Mouse (Mus musculus) midbrain, embryonic 16.5 days (tissue): ENCODE measurements at regions not wholly inside any gene's neighbourhood (a gene's known extent, or its start where the extent isn't known, plus 50 kb on each side); places are given as distances from the start of the nearest gene placed in this dataset.

Experiments
- ATAC-seq: fragments of 200-750 bp; cut with Nextera tagmentation; 2 replicates; pipeline ENCODE4 v1.8.0; 2017; ENCODE audit warnings: moderate TSS enrichment
- H3K27ac ChIP-seq: fragments of 300-500 bp; sonication (generic); 2 replicates; pipeline ENCODE4 v1.5.1; 2014; ENCODE audit warnings: mild to moderate bottlenecking, low read length, mixed read lengths
- H3K27me3 ChIP-seq: fragments of 300-500 bp; sonication (generic); 2 replicates; pipeline ENCODE4 v1.6.1; 2014; ENCODE audit warnings: low read depth, low read length, mixed read lengths; ENCODE audit not compliant: control insufficient read depth, insufficient read depth
- H3K36me3 ChIP-seq: fragments of 300-500 bp; sonication (generic); 2 replicates; pipeline ENCODE4 v1.6.1; 2014; ENCODE audit warnings: mild to moderate bottlenecking, low read length, moderate library complexity, mixed read lengths; ENCODE audit not compliant: control insufficient read depth, insufficient read depth
- H3K4me1 ChIP-seq: fragments of 300-500 bp; sonication (generic); 2 replicates; pipeline ENCODE4 v1.6.1; 2014; ENCODE audit warnings: mild to moderate bottlenecking, low read length, mixed read lengths; ENCODE audit not compliant: control insufficient read depth, insufficient read depth
- H3K4me2 ChIP-seq: fragments of 300-500 bp; sonication (generic); 2 replicates; pipeline ENCODE4 v1.6.1; 2014; ENCODE audit warnings: mild to moderate bottlenecking, low read length, mixed read lengths
- H3K4me3 ChIP-seq: fragments of 300-500 bp; sonication (generic); 2 replicates; pipeline ENCODE4 v1.5.1; 2014; ENCODE audit warnings: low read depth, mild to moderate bottlenecking, low read length, moderate library complexity, mixed read lengths
- H3K9ac ChIP-seq: fragments of 300-500 bp; sonication (generic); 2 replicates; pipeline ENCODE4 v1.6.1; 2014; ENCODE audit warnings: low read depth, low read length, mixed read lengths
- H3K9me3 ChIP-seq: fragments of 300-500 bp; sonication (generic); replicated peaks from 2 replicates; pipeline ENCODE4 v1.6.1; 2014; ENCODE audit warnings: mild to moderate bottlenecking, low read length, mixed read lengths; ENCODE audit not compliant: control insufficient read depth, poor library complexity, severe bottlenecking
- WGBS: fragments of 180-500 bp; shearing (Covaris S2); extraction: QIAGEN DNeasy Blood & Tissue Kit; methylation state at CpG from one replicate; pipeline ENCODE4 v1.1.7; 2014; 5-methylcytosine and 5-hydroxymethylcytosine counted together

DNA sequence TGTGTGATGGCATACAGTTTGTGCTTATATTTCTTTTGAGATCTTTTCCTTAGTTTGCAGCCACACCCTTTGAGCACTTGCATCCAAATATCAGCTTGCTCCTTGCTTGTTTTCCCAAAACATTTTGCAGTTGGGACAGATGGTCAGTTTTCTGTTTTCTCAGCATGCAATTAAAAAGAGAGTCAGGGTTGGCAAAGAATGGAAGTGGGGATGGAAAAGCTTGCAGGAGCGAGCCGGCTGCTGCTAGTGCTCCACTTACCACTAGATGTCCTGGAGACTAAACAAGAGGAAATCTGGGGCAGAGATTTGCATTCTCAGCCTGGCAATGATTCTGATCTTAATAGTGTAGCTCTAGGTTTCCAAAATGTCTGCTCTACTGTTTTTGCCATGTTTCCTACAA lies 181.8 kb downstream of the Barhl2 start:
- Histone ChIP-seq H3K4me1 (no peaks in the 10 kb centered on the region), H3K36me3 (no peaks in the 10 kb centered on the region), H3K9me3 (no peaks in the 10 kb centered on the region; the same call in 1 of the 2 replicates), H3K27me3 (no peaks in the 10 kb centered on the region), H3K27ac (no peak overlapping the region), H3K9ac (no peak overlapping the region), H3K4me3 (no peak overlapping the region), H3K4me2 (no peak overlapping the region)
- ATAC-seq = no peak
- 7% methylated on average over 2 of the region's 2 CpGs for WGBS

DNA sequence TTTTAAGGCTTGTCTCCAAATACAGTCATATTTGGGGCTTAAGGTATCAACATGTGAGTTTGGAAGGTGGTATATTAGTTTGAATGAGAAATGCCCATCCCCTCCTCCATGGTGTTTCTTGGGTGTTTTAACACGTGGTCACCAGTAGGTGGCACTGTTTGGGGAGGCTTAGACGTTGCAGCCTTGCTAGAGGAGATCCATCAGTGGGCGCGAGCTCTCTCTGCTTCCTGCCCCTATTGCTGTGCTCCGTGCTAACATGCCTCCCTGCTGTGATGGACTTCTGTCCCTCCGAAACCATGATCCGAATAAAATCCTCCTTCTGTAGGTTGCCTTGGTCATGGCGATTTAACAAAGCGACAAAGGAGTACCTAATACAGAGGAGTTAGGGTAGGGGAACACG lies 183.3 kb downstream of the Barhl2 start:
- H3K4me2 ChIP-seq = no peak overlapping the region
- H3K9ac ChIP-seq = no peak overlapping the region
- WGBS = 25% methylated on average over 10 of the region's 10 CpGs
- H3K27me3 ChIP-seq = no peaks in the 10 kb centered on the region
- H3K4me1 ChIP-seq = no peaks in the 10 kb centered on the region
- H3K27ac ChIP-seq = no peak overlapping the region
- no peaks in the 10 kb centered on the region for H3K36me3 ChIP-seq
- H3K9me3 ChIP-seq = no peaks in the 10 kb centered on the region; the same call in 1 of the 2 replicates
- no peak for ATAC-seq
- H3K4me3 ChIP-seq = no peak overlapping the region

DNA sequence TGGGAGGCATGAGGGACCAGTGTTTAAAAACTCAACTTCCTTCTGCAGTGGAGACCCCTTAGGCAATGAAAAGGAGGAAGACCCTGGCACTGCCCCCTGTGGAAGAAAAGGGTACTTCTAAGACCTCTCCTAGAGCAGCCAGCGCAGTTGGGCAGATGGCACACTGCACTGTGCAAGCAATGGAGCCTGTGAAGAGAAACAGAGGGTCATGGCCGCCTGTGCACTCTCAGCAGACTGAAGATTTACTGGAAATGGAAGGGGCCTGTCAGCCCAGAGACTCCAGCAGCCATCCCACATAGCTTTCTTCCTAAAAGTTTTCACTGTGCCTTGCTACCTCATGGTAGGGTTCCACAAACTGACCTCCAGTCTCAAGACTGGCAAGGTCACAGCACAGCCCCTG lies 193.4 kb downstream of the Barhl2 start:
- H3K27ac ChIP-seq = no peak overlapping the region
- WGBS = 75% methylated on average over 2 of the region's 2 CpGs

DNA sequence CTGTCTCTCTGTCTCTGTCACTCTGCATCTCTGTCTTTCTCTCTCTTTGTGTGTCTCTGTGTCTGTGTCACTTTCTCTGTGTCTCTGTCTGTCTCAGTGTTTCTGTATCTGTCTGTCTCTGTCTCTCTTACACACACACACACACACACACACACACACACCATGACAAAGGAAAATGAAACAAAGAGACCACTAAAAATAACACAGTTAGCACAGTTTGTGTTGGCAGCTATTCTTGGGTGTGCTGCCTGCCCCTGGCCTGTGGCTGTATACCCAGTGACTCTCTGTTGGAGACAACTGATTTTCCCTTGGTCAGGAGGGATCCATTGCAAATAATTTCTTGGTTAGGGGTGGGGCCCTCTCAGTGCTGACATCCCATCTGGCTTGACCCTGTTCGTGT lies 200.8 kb downstream of the Barhl2 start:
- WGBS = 73% methylated on average over 1 of the region's 1 CpGs
- ATAC-seq = no peak
- Histone ChIP-seq H3K36me3 (no peaks in the 10 kb centered on the region), H3K4me2 (no peak overlapping the region), H3K4me3 (no peak overlapping the region), H3K9ac (no peak overlapping the region), H3K27me3 (no peaks in the 10 kb centered on the region), H3K27ac (no peak overlapping the region), H3K9me3 (no peaks in the 10 kb centered on the region), H3K4me1 (no peaks in the 10 kb centered on the region)

More for the DNA sequence above, 193.4 kb downstream of the Barhl2 start:
- no peaks in the 10 kb centered on the region for H3K9me3 ChIP-seq
- no peaks in the 10 kb centered on the region for H3K27me3 ChIP-seq
- H3K36me3 ChIP-seq = no peaks in the 10 kb centered on the region
- no peaks in the 10 kb centered on the region for H3K4me1 ChIP-seq
- no peak overlapping the region for H3K4me2 ChIP-seq
- no peak overlapping the region for H3K9ac ChIP-seq
- ATAC-seq = no peak
- H3K4me3 ChIP-seq = no peak overlapping the region

DNA sequence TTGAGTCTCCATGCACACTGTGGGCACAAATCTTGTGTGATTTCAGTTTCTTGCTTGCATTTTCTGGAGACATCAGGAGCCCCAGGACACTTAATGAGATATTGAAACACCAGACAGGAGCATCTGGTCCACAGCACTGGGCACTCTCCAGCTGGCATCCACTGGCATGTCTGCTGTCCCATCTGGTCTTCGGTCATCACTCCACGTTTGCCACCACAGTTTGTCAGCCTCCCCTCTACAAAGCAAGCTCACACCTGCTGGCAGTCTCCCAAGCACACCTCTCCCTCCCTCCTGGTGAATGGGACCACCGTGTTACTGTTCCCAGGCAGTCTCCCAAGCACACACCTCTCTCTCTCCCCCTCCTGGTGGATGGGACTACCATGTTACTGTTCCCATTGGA lies 228.8 kb downstream of the Barhl2 start:
- Histone ChIP-seq H3K9me3 (no peaks in the 10 kb centered on the region), H3K27ac (no peak overlapping the region), H3K4me2 (no peak overlapping the region), H3K36me3 (no peaks in the 10 kb centered on the region), H3K4me3 (no peak overlapping the region), H3K9ac (no peak overlapping the region), H3K27me3 (no peaks in the 10 kb centered on the region), H3K4me1 (no peaks in the 10 kb centered on the region)
- ATAC-seq = no peak
- WGBS = 72% methylated on average over 3 of the region's 3 CpGs

DNA sequence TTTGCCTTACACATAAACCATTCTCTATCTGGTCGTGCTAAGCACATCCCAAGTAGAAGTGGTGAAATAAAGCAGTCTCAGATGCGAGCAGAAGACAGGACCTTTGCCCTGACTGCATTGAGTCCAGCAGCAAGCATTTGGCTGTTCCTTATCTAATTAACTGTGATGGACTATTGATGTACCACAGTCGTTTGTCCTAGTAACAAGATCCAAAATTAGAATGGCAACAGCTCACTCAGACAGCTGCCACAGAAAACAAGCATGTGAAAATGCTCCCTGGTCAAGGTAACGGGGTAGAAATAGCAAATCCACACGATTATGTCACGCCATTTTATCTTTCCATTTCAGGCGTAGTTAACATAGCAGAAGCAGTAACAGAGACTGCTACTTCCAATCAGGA lies 233.8 kb downstream of the Barhl2 start:
- 65% methylated on average over 7 of the region's 7 CpGs for WGBS
- no peak for ATAC-seq
- Histone ChIP-seq H3K9me3 (no peaks in the 10 kb centered on the region), H3K4me1 (no peaks in the 10 kb centered on the region), H3K4me2 (no peak overlapping the region), H3K9ac (no peak overlapping the region), H3K27me3 (no peaks in the 10 kb centered on the region), H3K27ac (no peak overlapping the region), H3K36me3 (no peaks in the 10 kb centered on the region), H3K4me3 (no peak overlapping the region)

DNA sequence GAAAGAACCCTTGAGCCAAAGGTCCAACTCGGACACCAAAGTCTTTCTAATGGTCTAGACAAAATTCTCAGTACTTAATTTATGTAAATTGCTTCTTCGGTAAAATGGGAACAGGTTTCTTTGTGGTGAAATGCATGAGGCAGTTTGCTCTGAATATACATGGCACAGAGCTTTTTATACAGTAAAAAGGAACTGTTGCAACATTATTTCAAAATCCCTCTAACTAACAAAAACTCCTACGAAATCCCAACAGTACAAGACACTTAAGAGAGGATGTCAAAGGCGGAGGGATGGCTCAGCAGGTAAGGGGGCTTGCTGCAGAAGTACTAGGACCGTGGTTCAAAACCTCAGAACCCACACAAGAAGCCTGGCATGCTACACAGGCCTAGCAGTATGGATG lies 248.4 kb downstream of the Barhl2 start:
- no peaks in the 10 kb centered on the region for H3K36me3 ChIP-seq
- no peak for ATAC-seq
- peaks cover 15% of the 10 kb centered on the region for H3K4me1 ChIP-seq
- H3K9me3 ChIP-seq = no peaks in the 10 kb centered on the region
- 75% methylated on average over 5 of the region's 5 CpGs for WGBS
- H3K4me2 ChIP-seq = no peak overlapping the region
- H3K4me3 ChIP-seq = no peak overlapping the region
- no peak overlapping the region for H3K27ac ChIP-seq
- H3K9ac ChIP-seq = no peak overlapping the region
- no peaks in the 10 kb centered on the region for H3K27me3 ChIP-seq

DNA sequence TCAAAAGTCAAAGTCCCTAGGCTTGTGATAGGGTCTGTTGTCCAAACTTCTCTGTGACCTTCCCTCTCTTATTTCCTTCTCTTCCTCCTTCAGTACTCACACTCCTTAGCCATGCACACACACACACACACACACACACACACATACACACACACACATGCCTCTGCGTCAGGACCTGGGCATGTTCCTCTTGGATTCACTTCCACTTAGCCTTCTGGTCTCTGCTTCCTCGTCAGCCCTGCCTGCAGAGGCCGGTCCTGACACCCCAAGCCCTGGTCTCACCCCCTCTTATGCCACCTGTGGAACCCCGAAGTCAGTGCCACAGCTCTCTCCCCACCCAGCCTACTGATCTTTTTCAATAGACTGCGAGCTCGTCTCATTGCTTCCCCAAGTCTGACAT lies 250.3 kb downstream of the Barhl2 start:
- H3K4me2 ChIP-seq = no peak overlapping the region
- H3K9me3 ChIP-seq = no peaks in the 10 kb centered on the region
- ATAC-seq = no peak
- 78% methylated on average over 6 of the region's 6 CpGs for WGBS
- H3K36me3 ChIP-seq = no peaks in the 10 kb centered on the region
- H3K27me3 ChIP-seq = no peaks in the 10 kb centered on the region
- H3K4me1 ChIP-seq = peaks cover 15% of the 10 kb centered on the region
- H3K9ac ChIP-seq = no peak overlapping the region
- H3K4me3 ChIP-seq = no peak overlapping the region
- no peak overlapping the region for H3K27ac ChIP-seq

DNA sequence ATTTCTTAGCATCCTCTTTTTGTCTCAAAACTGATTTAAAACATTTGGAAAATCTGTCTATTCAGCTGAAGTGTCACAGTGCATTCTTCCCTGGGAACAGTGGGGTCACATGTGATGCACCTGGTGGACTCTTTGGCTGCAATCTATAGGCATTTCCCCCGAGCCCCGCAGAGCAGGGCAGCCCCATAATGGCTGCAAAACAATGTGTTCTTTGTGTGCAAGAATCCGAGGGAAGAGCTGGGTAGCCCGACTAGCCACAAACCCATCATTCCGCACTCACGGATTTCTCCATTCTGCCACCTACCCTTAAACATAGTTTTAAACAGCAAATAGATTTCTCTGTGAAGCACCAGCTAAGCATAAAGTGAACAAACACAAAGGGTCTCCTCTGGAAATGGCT lies 252.2 kb downstream of the Barhl2 start:
- H3K4me3 ChIP-seq = no peak overlapping the region
- H3K36me3 ChIP-seq = no peaks in the 10 kb centered on the region
- peak overlapping the region; percentile 13; the same call in 1 of the 2 replicates for H3K4me2 ChIP-seq
- ATAC-seq = 0 out of 2 replicates have a peak, but pooled peaks have one; percentile 40
- 7% methylated on average over 6 of the region's 6 CpGs for WGBS
- H3K9me3 ChIP-seq = no peaks in the 10 kb centered on the region
- peak overlapping the region; percentile 1; the same call in 1 of the 2 replicates for H3K9ac ChIP-seq
- H3K27ac ChIP-seq = no peak overlapping the region
- no peaks in the 10 kb centered on the region for H3K27me3 ChIP-seq
- H3K4me1 ChIP-seq = peaks cover 23% of the 10 kb centered on the region
